In genomic region chr6:77371147-77371546, GRCm38 (mm10) we compare ENCODE assay signal across 18 mouse cellular contexts.
"Had no signal": no experiment of that assay in that cellular context is flagged by ENCODE, and none has a peak within 500 bp of the region (broad histone marks: within the 10 kb centered on the region; RNA-seq: fewer than 3 reads in every experiment).

No protein-coding gene starts in this region.

- ATAC-seq: midbrain, embryonic 16.5 days had no signal

- H3K9me3 ChIP-seq: midbrain, embryonic 10.5 days; midbrain, embryonic 12.5 days; neural tube, embryonic 13.5 days; neural tube, embryonic 15.5 days had no signal

- H3K4me3 ChIP-seq: midbrain, embryonic 10.5 days; midbrain, embryonic 12.5 days; myocyte; neural tube, embryonic 13.5 days; neural tube, embryonic 15.5 days had no signal

- H3K27me3 ChIP-seq: midbrain, embryonic 12.5 days; neural tube, embryonic 13.5 days; neural tube, embryonic 15.5 days had no signal

- H3K9ac ChIP-seq: lung, embryonic 14.5 days; midbrain, embryonic 12.5 days; neural tube, embryonic 13.5 days; neural tube, embryonic 15.5 days had no signal

- H3K4me1 ChIP-seq: midbrain, embryonic 10.5 days; midbrain, embryonic 12.5 days; neural tube, embryonic 13.5 days; neural tube, embryonic 15.5 days had no signal

- DNase-seq: lung, embryonic 14.5 days; lung, postnatal 10 days; lung, postnatal 4 days; midbrain, embryonic 14.5 days; retina, postnatal 1 day; right cerebral cortex, adult 18-20 months; right cerebral cortex, postnatal 25 days; right cerebral cortex, postnatal 4 days; spleen, adult 18-20 months; thymus, adult 18-20 months; thymus, postnatal 14 days; thymus, postnatal 36 days had no signal

- H3K4me2 ChIP-seq: lung, embryonic 14.5 days; midbrain, embryonic 12.5 days; neural tube, embryonic 13.5 days; neural tube, embryonic 15.5 days had no signal

- H3K36me3 ChIP-seq: midbrain, embryonic 10.5 days; midbrain, embryonic 12.5 days; neural tube, embryonic 13.5 days; neural tube, embryonic 15.5 days had no signal

- H3K27ac ChIP-seq: midbrain, embryonic 10.5 days; midbrain, embryonic 12.5 days; neural tube, embryonic 13.5 days; neural tube, embryonic 15.5 days had no signal
